Mouse (Mus musculus) limb, embryonic 13.5 days (tissue): ENCODE data around the gene Gm20388. TPM values are rescaled to one million over a fixed set of nuclear protein-coding genes. Genes with fewer than 3 reads are reported as not detected.

Source experiments
- ATAC-seq: fragments of 200-750 bp; cut with Nextera tagmentation; 2 replicates; pipeline ENCODE4 v1.8.0; 2017; ENCODE audit warnings: low read depth, moderate number of reproducible peaks, moderate TSS enrichment; ENCODE audit not compliant: low FRiP score
- H3K27ac ChIP-seq: fragments of 300-500 bp; sonication (generic); 2 replicates; pipeline ENCODE4 v1.5.1; 2015; ENCODE audit warnings: inconsistent platforms, mild to moderate bottlenecking, moderate library complexity
- H3K27me3 ChIP-seq: fragments of 300-500 bp; sonication (generic); 2 replicates; pipeline ENCODE4 v1.6.1; 2015; ENCODE audit warnings: mild to moderate bottlenecking, inconsistent platforms
- H3K36me3 ChIP-seq: fragments of 300-500 bp; sonication (generic); 2 replicates; pipeline ENCODE4 v1.6.1; 2015; ENCODE audit warnings: inconsistent platforms, mild to moderate bottlenecking, moderate library complexity
- H3K4me1 ChIP-seq: fragments of 300-500 bp; sonication (generic); 2 replicates; pipeline ENCODE4 v1.6.1; 2015; ENCODE audit warnings: inconsistent platforms
- H3K4me2 ChIP-seq: fragments of 300-500 bp; sonication (generic); replicated peaks from 2 replicates; pipeline ENCODE4 v1.6.1; 2015; ENCODE audit warnings: inconsistent platforms, mild to moderate bottlenecking, moderate library complexity
- H3K4me3 ChIP-seq: fragments of 300-500 bp; sonication (generic); 2 replicates; pipeline ENCODE4 v1.5.1; 2015; ENCODE audit warnings: moderate library complexity, mild to moderate bottlenecking, inconsistent platforms
- H3K9ac ChIP-seq: fragments of 300-500 bp; sonication (generic); 2 replicates; pipeline ENCODE4 v1.6.1; 2015; ENCODE audit warnings: mild to moderate bottlenecking, inconsistent platforms
- H3K9me3 ChIP-seq: fragments of 300-500 bp; sonication (generic); 2 replicates; pipeline ENCODE4 v1.6.1; 2016; ENCODE audit warnings: inconsistent platforms
- WGBS: fragments of 180-500 bp; shearing (Covaris S2); methylation state at CpG from one replicate; pipeline ENCODE4 v1.1.7; 2015; 5-methylcytosine and 5-hydroxymethylcytosine counted together
- polyA plus RNA-seq: library from polyadenylated mRNA; unstranded; fragments of >200 nt; fragmentation: Nextera tagmentation; extraction: Ambion mirVana; gene quantifications from 2 replicates; pipeline ENCODE4 v1.2.1, GENCODE M21; 2015

The Gm20388 gene
- polyA plus RNA-seq, 1 experiment from 2014 or later: 7.1 TPM

GRCm38 (mm10) chr8:123347293-123347692, 3436.7 kb downstream of the Gm20388 start:
- H3K9ac ChIP-seq: no peak overlapping the region
- no peaks in the 10 kb centered on the region for H3K27me3 ChIP-seq
- no peaks in the 10 kb centered on the region for H3K36me3 ChIP-seq
- H3K4me1 ChIP-seq: peaks cover 16% of the 10 kb centered on the region
- no peak overlapping the region for H3K27ac ChIP-seq
- H3K4me3 ChIP-seq: no peak overlapping the region
- H3K4me2 ChIP-seq: no peak overlapping the region
- no peaks in the 10 kb centered on the region for H3K9me3 ChIP-seq
- no peak for ATAC-seq
- WGBS: 72% methylated on average over 2 of the region's 2 CpGs

GRCm38 (mm10) chr8:123348237-123348843, 3437.7 kb downstream of the Gm20388 start:
- Histone ChIP-seq H3K9ac (no peak overlapping the region), H3K27me3 (peaks cover 7% of the 10 kb centered on the region; the same call in 1 of the 2 replicates), H3K9me3 (no peaks in the 10 kb centered on the region), H3K27ac (no peak overlapping the region), H3K4me2 (0 out of 2 replicates have a peak overlapping the region, but pooled peaks have one; percentile 7), H3K4me1 (peaks cover 16% of the 10 kb centered on the region), H3K4me3 (no peak overlapping the region), H3K36me3 (no peaks in the 10 kb centered on the region)
- WGBS: 30% methylated on average over 9 of the region's 9 CpGs
- ATAC-seq: no peak

- H3K9ac ChIP-seq: no peak overlapping the region
- no peak overlapping the region for H3K4me2 ChIP-seq
- peaks cover 16% of the 10 kb centered on the region for H3K4me1 ChIP-seq
- whole genome bisulfite sequencing: 82% methylated on average over 4 of the region's 4 CpGs
- H3K27ac ChIP-seq: no peak overlapping the region
- H3K27me3 ChIP-seq: peaks cover 14% of the 10 kb centered on the region
- no peaks in the 10 kb centered on the region for H3K36me3 ChIP-seq
- no peaks in the 10 kb centered on the region for H3K9me3 ChIP-seq
- no peak overlapping the region for H3K4me3 ChIP-seq
- ATAC-seq: no peak
Observed at GRCm38 (mm10) chr8:123349073-123349472, 3438.4 kb downstream of the Gm20388 start.

- H3K36me3 ChIP-seq: no peaks in the 10 kb centered on the region
- WGBS: 80% methylated on average over 12 of the region's 12 CpGs
- ATAC-seq: no peak
- H3K4me2 ChIP-seq: no peak overlapping the region
- no peak overlapping the region for H3K9ac ChIP-seq
- H3K27me3 ChIP-seq: peaks cover 16% of the 10 kb centered on the region
- H3K27ac ChIP-seq: no peak overlapping the region
- H3K4me1 ChIP-seq: peaks cover 16% of the 10 kb centered on the region
- no peaks in the 10 kb centered on the region for H3K9me3 ChIP-seq
- no peak overlapping the region for H3K4me3 ChIP-seq
Observed at GRCm38 (mm10) chr8:123352118-123352517, 3441.5 kb downstream of the Gm20388 start.

GRCm38 (mm10) chr8:123352786-123353185, 3442.1 kb downstream of the Gm20388 start:
- Histone ChIP-seq H3K27me3 (peaks cover 16% of the 10 kb centered on the region), H3K36me3 (no peaks in the 10 kb centered on the region), H3K4me3 (no peak overlapping the region), H3K9me3 (no peaks in the 10 kb centered on the region), H3K9ac (no peak overlapping the region), H3K4me2 (no peak overlapping the region), H3K27ac (no peak overlapping the region), H3K4me1 (peaks cover 14% of the 10 kb centered on the region)
- ATAC-seq: no peak
- WGBS: 70% methylated on average over 13 of the region's 13 CpGs

- WGBS: 46% methylated on average over 11 of the region's 11 CpGs
- Histone ChIP-seq H3K4me2 (no peak overlapping the region), H3K9ac (no peak overlapping the region), H3K27me3 (peaks cover 16% of the 10 kb centered on the region), H3K27ac (no peak overlapping the region), H3K4me1 (peaks cover 10% of the 10 kb centered on the region), H3K36me3 (no peaks in the 10 kb centered on the region), H3K9me3 (no peaks in the 10 kb centered on the region), H3K4me3 (no peak overlapping the region)
- ATAC-seq: no peak
Observed at GRCm38 (mm10) chr8:123353216-123353615, 3442.6 kb downstream of the Gm20388 start.

- WGBS: 45% methylated on average over 12 of the region's 12 CpGs
- ATAC-seq: no peak
Observed at GRCm38 (mm10) chr8:123361082-123361739, 3450.6 kb downstream of the Gm20388 start.

GRCm38 (mm10) chr8:123373403-123374238, 3463.0 kb downstream of the Gm20388 start, which contains the start of gene Tcf25:
Tcf25 (plus strand) TSS chr8:123373753.
- Histone ChIP-seq H3K27me3 (no peaks in the 10 kb centered on the region), H3K27ac (peak within 1 kb of the TSS; percentile 94), H3K9ac (peak within 1 kb of the TSS; percentile 81), H3K4me1 (peaks cover 22% of the 10 kb centered on the region), H3K36me3 (peaks cover 18% of the 10 kb centered on the region), H3K4me3 (peak within 1 kb of the TSS; percentile 79), H3K9me3 (no peaks in the 10 kb centered on the region), H3K4me2 (peak within 1 kb of the TSS; percentile 76)
- peak; percentile 92 for ATAC-seq
- WGBS: under 1% methylated on average over 75 of the region's 75 CpGs

More at GRCm38 (mm10) chr8:123361082-123361739, 3450.6 kb downstream of the Gm20388 start:
- no peak overlapping the region for H3K4me2 ChIP-seq
- H3K27ac ChIP-seq: no peak overlapping the region
- no peaks in the 10 kb centered on the region for H3K36me3 ChIP-seq
- no peak overlapping the region for H3K4me3 ChIP-seq
- H3K9ac ChIP-seq: no peak overlapping the region
- no peaks in the 10 kb centered on the region for H3K9me3 ChIP-seq
- H3K27me3 ChIP-seq: no peaks in the 10 kb centered on the region
- no peaks in the 10 kb centered on the region for H3K4me1 ChIP-seq

GRCm38 (mm10) chr8:123374239-123374578, 3463.6 kb downstream of the Gm20388 start:
- Histone ChIP-seq H3K27ac (peak overlapping the region; percentile 94), H3K9ac (peak overlapping the region; percentile 81), H3K4me1 (peaks cover 22% of the 10 kb centered on the region), H3K4me3 (peak overlapping the region; percentile 79), H3K36me3 (peaks cover 18% of the 10 kb centered on the region), H3K4me2 (peak overlapping the region; percentile 76), H3K9me3 (no peaks in the 10 kb centered on the region), H3K27me3 (no peaks in the 10 kb centered on the region)
- ATAC-seq: peak; percentile 83
- 0% methylated on average over 20 of the region's 20 CpGs for WGBS

- Histone ChIP-seq H3K4me1 (peaks cover 22% of the 10 kb centered on the region), H3K36me3 (peaks cover 18% of the 10 kb centered on the region), H3K27me3 (no peaks in the 10 kb centered on the region), H3K9ac (peak overlapping the region; percentile 35; the same call in 1 of the 2 replicates), H3K9me3 (no peaks in the 10 kb centered on the region), H3K4me2 (0 out of 2 replicates have a peak overlapping the region, but pooled peaks have one; percentile 76), H3K4me3 (no peak overlapping the region), H3K27ac (no peak overlapping the region)
- 84% methylated on average over 10 of the region's 10 CpGs for WGBS
- no peak for ATAC-seq
Observed at GRCm38 (mm10) chr8:123375701-123376100, 3465.1 kb downstream of the Gm20388 start.

GRCm38 (mm10) chr8:123376106-123376505, 3465.5 kb downstream of the Gm20388 start:
- Histone ChIP-seq H3K4me1 (peaks cover 22% of the 10 kb centered on the region), H3K9ac (no peak overlapping the region), H3K4me3 (no peak overlapping the region), H3K36me3 (peaks cover 21% of the 10 kb centered on the region), H3K27me3 (no peaks in the 10 kb centered on the region), H3K9me3 (no peaks in the 10 kb centered on the region), H3K4me2 (no peak overlapping the region), H3K27ac (no peak overlapping the region)
- 72% methylated on average over 8 of the region's 8 CpGs for WGBS
- no peak for ATAC-seq

- Histone ChIP-seq H3K27me3 (no peaks in the 10 kb centered on the region), H3K9ac (no peak overlapping the region), H3K4me1 (no peaks in the 10 kb centered on the region), H3K27ac (no peak overlapping the region), H3K9me3 (no peaks in the 10 kb centered on the region), H3K4me2 (no peak overlapping the region), H3K36me3 (peaks cover 69% of the 10 kb centered on the region), H3K4me3 (no peak overlapping the region)
- ATAC-seq: no peak
- 93% methylated on average over 4 of the region's 4 CpGs for WGBS
Observed at GRCm38 (mm10) chr8:123381711-123382110, 3471.1 kb downstream of the Gm20388 start.
